Mouse (Mus musculus): ENCODE measurements around the gene Crebbp. TPM values are rescaled to one million over a fixed set of nuclear protein-coding genes. Genes with fewer than 3 reads are reported as not detected.
A peak's percentile ranks its signal among the peaks of the same experiment; 100 is the strongest.
"Not testable (repeated sequence)": the region's sequence is repeated elsewhere in the genome, so short reads cannot be mapped to it uniquely, and the experiment has no call there.

Crebbp gene
- total RNA-seq, 2 experiments from 2014 or later, result 87.2 to 91.1 TPM

GRCm38 (mm10) chr16:4117072-4117471, 96.7 kb downstream of the Crebbp start:
- no peak for DNase-seq (ENCODE audit: low spot score in 2 of 2)
- TF ChIP-seq CTCF (conservative IDR thresholded peaks at IDR 0.05), result no peak
- H3K4me3 ChIP-seq, result no peak overlapping the region
- H3K27ac ChIP-seq, result no peak overlapping the region

- H3K4me3 ChIP-seq, result no peak overlapping the region
- no peak for DNase-seq (ENCODE audit: low spot score in 2 of 2)
- TF ChIP-seq CTCF (conservative IDR thresholded peaks at IDR 0.05), result no peak
- no peak overlapping the region for H3K27ac ChIP-seq
Measured at GRCm38 (mm10) chr16:4100374-4100773, 113.4 kb downstream of the Crebbp start.

GRCm38 (mm10) chr16:4097521-4097920, 116.3 kb downstream of the Crebbp start:
- H3K27ac ChIP-seq, result no peak overlapping the region
- H3K4me3 ChIP-seq, result no peak overlapping the region
- no peak for TF ChIP-seq CTCF (conservative IDR thresholded peaks at IDR 0.05)
- no peak for DNase-seq (ENCODE audit: low spot score in 2 of 2)

- no peak for TF ChIP-seq CTCF (conservative IDR thresholded peaks at IDR 0.05)
- DNase-seq (ENCODE audit: low spot score in 2 of 2), result no peak
- H3K27ac ChIP-seq, result no peak overlapping the region; the same call in 1 of the 2 replicates
Measured at GRCm38 (mm10) chr16:4096898-4097297, 116.9 kb downstream of the Crebbp start.

DNA sequence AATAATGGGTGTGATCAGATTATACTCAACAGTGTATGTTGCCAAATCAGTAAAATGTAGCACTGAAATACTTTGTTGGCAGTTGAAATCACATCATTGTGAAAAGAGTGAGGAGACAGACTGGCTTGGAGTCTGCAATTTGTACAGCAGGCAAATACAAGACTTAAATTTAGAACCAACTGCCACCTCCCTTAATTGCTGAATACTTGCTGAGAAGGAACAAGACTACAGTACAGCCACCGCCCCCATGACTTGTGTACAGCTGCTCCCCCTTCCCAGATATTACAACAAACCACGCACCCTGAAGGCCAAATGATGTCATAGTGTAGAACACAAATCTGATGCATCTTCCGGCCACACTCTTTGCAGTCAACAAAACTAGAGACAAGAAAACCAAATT, 117.7 kb downstream of the Crebbp start:
- TF ChIP-seq CTCF (conservative IDR thresholded peaks at IDR 0.05), result no peak
- Histone ChIP-seq H3K27ac (no peak overlapping the region), H3K4me3 (no peak overlapping the region)
- DNase-seq (ENCODE audit: low spot score in 2 of 2), result peak; percentile 45 to 65

More at GRCm38 (mm10) chr16:4096898-4097297, 116.9 kb downstream of the Crebbp start:
- H3K4me3 ChIP-seq, result no peak overlapping the region

DNA sequence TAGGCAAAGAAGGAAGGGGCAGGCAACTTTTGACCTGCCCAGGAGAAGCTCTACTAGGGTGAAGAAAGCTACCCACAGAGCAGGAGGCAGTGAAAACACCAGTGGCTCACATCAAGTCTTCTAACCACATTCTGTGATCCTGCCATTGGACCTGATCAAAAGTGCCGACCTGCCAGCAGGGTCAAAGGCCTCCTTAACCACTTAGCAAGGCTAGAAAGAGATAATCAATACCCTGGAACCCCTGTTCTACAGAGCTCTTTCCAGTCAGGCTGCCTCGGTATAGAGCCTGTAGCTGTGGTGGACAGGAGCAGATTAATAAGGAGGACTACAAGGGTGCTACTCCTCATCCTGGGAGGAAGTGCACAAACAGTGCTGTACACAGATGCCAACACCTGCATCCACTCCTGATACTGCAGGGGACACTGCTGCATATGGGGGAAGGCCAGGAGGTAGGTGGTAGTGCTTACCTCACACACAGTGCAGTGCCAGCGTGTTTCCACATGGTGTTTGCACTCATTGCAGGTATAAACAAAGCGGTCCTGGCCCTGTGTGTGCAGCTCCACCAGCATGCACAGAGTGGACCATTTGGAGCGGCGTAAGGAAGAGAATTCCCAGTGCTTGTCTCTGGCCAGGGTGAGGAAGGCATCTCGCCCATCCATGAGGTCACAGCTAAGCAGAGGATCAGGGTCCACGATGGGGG, 126.4 kb downstream of the Crebbp start:
- no peak overlapping the region for H3K4me3 ChIP-seq
- TF ChIP-seq CTCF (conservative IDR thresholded peaks at IDR 0.05), result no peak
- no peak overlapping the region for H3K27ac ChIP-seq
- no peak for DNase-seq (ENCODE audit: low spot score in 2 of 2)

DNA sequence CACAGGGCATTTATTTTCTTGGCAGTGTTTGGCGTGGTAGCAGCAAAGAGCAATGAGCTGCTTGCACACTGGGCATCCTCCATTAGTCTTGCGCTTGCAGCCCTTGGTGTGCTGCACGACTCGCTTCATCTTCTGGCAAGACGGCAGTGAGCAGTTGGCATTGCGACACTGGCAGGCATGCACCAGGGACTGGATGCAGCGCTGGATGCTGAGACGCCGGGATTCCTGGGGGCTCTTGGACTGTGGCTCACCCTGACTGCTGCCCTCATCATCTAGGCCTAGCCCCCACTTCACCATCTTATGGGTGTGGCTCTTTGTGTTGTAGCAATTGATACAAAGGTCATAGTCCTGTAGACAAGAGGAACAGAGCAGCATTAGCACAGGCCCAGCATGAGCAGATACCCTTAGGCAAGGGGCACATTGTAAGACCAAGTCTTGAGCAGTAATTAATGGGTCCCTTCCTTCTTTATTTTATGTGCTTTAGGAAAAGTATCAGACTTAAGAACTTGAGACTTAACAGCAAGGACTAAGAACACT, 127.9 kb downstream of the Crebbp start:
- H3K27ac ChIP-seq, result no peak overlapping the region
- H3K4me3 ChIP-seq, result no peak overlapping the region
- DNase-seq (ENCODE audit: low spot score in 2 of 2), result no peak
- TF ChIP-seq CTCF (conservative IDR thresholded peaks at IDR 0.05), result no peak

DNA sequence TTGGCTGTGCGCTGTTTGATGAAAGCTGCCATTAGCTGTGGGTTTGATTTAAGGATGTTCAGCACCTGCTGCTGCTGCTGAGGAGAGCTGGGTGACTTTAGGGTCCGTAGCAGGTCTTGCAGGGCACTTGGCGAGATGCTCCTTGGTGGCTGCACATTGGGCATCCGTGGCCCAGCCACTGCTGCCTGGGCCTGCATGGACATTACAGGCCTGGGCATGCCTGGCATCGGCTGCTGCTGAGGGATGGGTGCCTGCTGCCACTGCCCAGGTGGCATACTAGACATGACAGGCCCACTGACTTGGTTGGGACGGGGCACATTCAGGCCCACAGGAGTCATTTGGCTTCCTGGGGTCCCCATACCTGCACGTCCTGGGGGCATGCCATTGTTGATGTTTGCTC, 128.7 kb downstream of the Crebbp start:
- no peak for DNase-seq (ENCODE audit: low spot score in 2 of 2)
- Histone ChIP-seq H3K27ac (no peak overlapping the region), H3K4me3 (no peak overlapping the region)
- no peak for TF ChIP-seq CTCF (conservative IDR thresholded peaks at IDR 0.05)

- not testable (repeated sequence) for H3K27ac ChIP-seq; H3K4me3 ChIP-seq; DNase-seq (ENCODE audit: low spot score in 2 of 2)
Measured at GRCm38 (mm10) chr16:4080419-4080818, 133.4 kb downstream of the Crebbp start.

DNA sequence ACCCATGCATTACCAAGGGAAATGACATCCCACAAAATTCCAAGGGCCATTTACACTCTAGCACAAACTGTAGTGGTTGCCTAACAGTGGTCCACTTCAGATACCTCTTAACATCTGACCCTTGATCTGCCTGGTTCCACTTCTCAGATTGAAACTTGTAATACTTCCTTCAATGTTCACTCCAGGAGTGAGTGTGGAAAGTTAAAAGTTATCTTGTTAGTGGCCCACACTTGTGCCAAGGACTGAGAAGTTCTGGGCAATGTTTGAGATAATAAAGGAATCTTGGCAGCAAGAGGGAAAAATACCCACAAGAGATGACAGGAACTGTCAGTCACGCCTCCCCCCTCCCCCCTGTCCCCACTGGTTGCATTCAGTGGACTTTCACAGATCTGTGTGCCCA, 134.1 kb downstream of the Crebbp start:
- no peak overlapping the region for H3K27ac ChIP-seq
- no peak overlapping the region for H3K4me3 ChIP-seq
- no peak for TF ChIP-seq CTCF (conservative IDR thresholded peaks at IDR 0.05)
- no peak for DNase-seq (ENCODE audit: low spot score in 2 of 2)

DNA sequence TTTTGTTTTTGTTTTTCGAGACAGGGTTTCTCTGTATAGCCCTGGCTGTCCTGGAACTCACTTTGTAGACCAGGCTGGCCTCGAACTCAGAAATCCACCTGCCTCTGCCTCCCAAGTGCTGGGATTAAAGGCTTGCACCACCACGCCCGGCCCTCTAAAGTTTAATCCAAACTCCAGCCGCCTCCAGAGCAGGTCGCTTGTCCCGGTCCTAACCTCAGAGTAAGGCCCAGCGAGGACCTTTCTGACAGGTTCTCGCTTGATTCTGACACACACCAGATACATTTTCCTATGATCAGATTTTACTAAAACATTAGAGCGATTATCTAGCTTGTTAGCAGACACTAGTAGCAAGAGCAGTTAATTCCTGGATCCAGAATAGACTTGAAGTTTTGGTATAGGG, 135.5 kb downstream of the Crebbp start:
- peak overlapping the region; percentile 79 for H3K4me3 ChIP-seq
- peak overlapping the region; percentile 100 for H3K27ac ChIP-seq
- not testable (repeated sequence) for DNase-seq (ENCODE audit: low spot score in 2 of 2)

DNA sequence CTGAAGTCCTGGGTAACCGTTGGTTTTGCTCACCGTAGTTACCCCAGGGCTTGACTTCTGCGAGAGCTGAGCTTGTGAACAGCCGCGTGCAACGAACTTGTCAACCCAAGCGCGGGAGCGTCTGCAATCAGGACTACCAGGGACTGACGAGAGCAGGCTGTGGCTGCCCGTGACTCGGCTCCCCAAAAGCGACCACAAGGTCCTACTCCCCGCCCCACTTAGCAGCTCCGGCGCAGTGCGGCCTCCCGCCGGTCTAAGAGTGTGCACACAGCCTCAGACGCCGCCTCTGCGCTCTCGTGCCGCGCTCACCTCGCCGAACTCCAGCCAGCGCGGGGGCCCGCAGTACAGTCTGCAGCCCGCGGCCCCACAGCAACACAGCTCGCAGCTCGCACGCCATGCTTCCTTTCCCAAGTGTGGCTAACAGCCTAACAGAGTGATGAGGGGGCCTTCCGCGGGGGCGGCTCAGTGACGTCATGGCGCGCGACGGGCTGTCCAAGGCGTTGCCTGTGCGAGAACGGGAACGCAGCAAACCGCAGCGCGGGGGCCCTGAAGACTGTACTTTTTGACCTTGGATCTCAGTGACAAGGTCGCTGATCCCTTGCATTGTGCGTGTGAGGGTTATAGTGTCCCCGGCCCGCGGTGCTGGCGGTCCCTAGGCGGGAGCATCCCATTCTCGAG, 136.3 kb downstream of the Crebbp start, which contains the start of gene Trap1:
TSS of gene Trap1 (minus strand) at position 444 of the 678 bp plus-strand sequence.
- TF ChIP-seq CTCF (conservative IDR thresholded peaks at IDR 0.05), result no peak
- DNase-seq (ENCODE audit: low spot score in 2 of 2), result peak; percentile 94 to 97

DNA sequence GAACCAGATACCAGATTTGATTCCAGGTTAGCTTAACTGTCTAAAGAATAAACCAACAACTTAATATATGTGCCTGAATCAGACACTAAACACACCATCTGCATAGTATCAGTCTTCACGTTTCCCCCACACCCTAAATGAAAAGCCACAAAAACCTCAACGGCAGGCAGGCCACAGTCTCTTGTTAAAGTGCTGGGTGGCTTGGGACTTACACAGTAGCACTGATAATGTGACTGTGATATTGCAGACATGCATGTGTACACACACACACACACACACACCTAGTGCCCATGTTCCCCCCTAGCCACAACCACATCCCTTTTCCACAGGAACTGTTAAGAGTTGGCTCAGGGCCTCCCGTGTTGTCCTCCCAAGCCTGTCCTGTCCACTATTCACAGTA, 139.0 kb downstream of the Crebbp start:
- no peak for TF ChIP-seq CTCF (conservative IDR thresholded peaks at IDR 0.05)
- no peak overlapping the region for H3K27ac ChIP-seq
- no peak for DNase-seq (ENCODE audit: low spot score in 2 of 2)
- H3K4me3 ChIP-seq, result no peak overlapping the region

More for the DNA sequence above, 136.3 kb downstream of the Crebbp start, which contains the start of gene Trap1:
- peak within 1 kb of the TSS; percentile 79 for H3K4me3 ChIP-seq
- peak within 1 kb of the TSS; percentile 100 for H3K27ac ChIP-seq

All from layer of hippocampus, adult 2 months (tissue).